Mouse (Mus musculus) right cerebral cortex, postnatal 10 days (tissue): ENCODE measurements around the gene Akt2.
"Not testable (repeated sequence)": the region's sequence is repeated elsewhere in the genome, so short reads cannot be mapped to it uniquely, and the experiment has no call there.

Source experiments
- DNase-seq, 2 experiments: peaks; one replicate each; pipeline ENCODE4 v3.0.0; 2021; ENCODE audit warnings: low spot score in 2 of 2

Gene Akt2

GRCm38 (mm10) chr7:27613751-27614499, 22.6 kb downstream of the Akt2 start:
- peak; percentile 78 to 85 for DNase-seq

- peak; percentile 59 to 67 for DNase-seq
Measured at GRCm38 (mm10) chr7:27621028-27621427, 29.7 kb downstream of the Akt2 start.

GRCm38 (mm10) chr7:27622234-27622633, 30.9 kb downstream of the Akt2 start:
- no peak for DNase-seq

- DNase-seq: no peak
Measured at GRCm38 (mm10) chr7:27624967-27625366, 33.6 kb downstream of the Akt2 start.

- DNase-seq: no peak
Measured at GRCm38 (mm10) chr7:27627707-27628106, 36.4 kb downstream of the Akt2 start.

- DNase-seq: no peak
Measured at GRCm38 (mm10) chr7:27628190-27628589, 36.8 kb downstream of the Akt2 start.

GRCm38 (mm10) chr7:27628816-27629215, 37.5 kb downstream of the Akt2 start:
- DNase-seq: not testable (repeated sequence)

GRCm38 (mm10) chr7:27631439-27631838, 40.1 kb downstream of the Akt2 start:
- DNase-seq: no peak

- no peak for DNase-seq
Measured at GRCm38 (mm10) chr7:27633166-27633565, 41.8 kb downstream of the Akt2 start.

- DNase-seq: no peak
Measured at GRCm38 (mm10) chr7:27634691-27635090, 43.3 kb downstream of the Akt2 start.

- DNase-seq: not testable (repeated sequence)
Measured at GRCm38 (mm10) chr7:27635094-27635493, 43.7 kb downstream of the Akt2 start.

GRCm38 (mm10) chr7:27644471-27644870, 53.1 kb downstream of the Akt2 start:
- DNase-seq: no peak

- DNase-seq: no peak
Measured at GRCm38 (mm10) chr7:27646516-27646915, 55.2 kb downstream of the Akt2 start.

GRCm38 (mm10) chr7:27647281-27648002, 56.1 kb downstream of the Akt2 start:
- DNase-seq: no peak

- no peak for DNase-seq
Measured at GRCm38 (mm10) chr7:27649723-27650122, 58.4 kb downstream of the Akt2 start.

GRCm38 (mm10) chr7:27650949-27651348, 59.6 kb downstream of the Akt2 start:
- DNase-seq: peak; percentile 77 to 86

GRCm38 (mm10) chr7:27653681-27654437, 62.5 kb downstream of the Akt2 start, which contains the start of gene Ttc9b:
Ttc9b (plus strand) TSS chr7:27653915.
- DNase-seq: peak; percentile 88 to 90

GRCm38 (mm10) chr7:27654607-27655276, 63.4 kb downstream of the Akt2 start:
- peak; percentile 65 to 74 for DNase-seq

GRCm38 (mm10) chr7:27655545-27655944, 64.2 kb downstream of the Akt2 start:
- DNase-seq: peak in 1 of 2 experiments; percentile 52

GRCm38 (mm10) chr7:27656600-27656999, 65.2 kb downstream of the Akt2 start:
- peak in 1 of 2 experiments; percentile 47 for DNase-seq

GRCm38 (mm10) chr7:27657824-27658395, 66.6 kb downstream of the Akt2 start:
- peak in 1 of 2 experiments; percentile 56 for DNase-seq
